Mouse (Mus musculus) liver, embryonic 15.5 days (tissue): Measurements from ENCODE around the gene Cul7. TPM values are rescaled to one million over a fixed set of nuclear protein-coding genes. Genes with fewer than 3 reads are reported as not detected.
A peak's percentile ranks its signal among the peaks of the same experiment; 100 is the strongest.

Source experiments
- ATAC-seq: fragments of 200-750 bp; cut with Nextera tagmentation; 2 replicates; pipeline ENCODE4 v1.8.0; 2017; ENCODE audit warnings: moderate number of reproducible peaks, mild to moderate bottlenecking, moderate library complexity; ENCODE audit not compliant: insufficient read depth
- H3K27ac ChIP-seq: fragments of 300-500 bp; sonication (generic); replicated peaks from 2 replicates; pipeline ENCODE4 v1.5.1; 2015; ENCODE audit warnings: mild to moderate bottlenecking, inconsistent platforms
- H3K27me3 ChIP-seq: fragments of 300-500 bp; sonication (generic); 2 replicates; pipeline ENCODE4 v1.6.1; 2015; ENCODE audit warnings: mild to moderate bottlenecking, inconsistent platforms
- H3K36me3 ChIP-seq: fragments of 300-500 bp; sonication (generic); replicated peaks from 2 replicates; pipeline ENCODE4 v1.6.1; 2015; ENCODE audit warnings: moderate library complexity, mild to moderate bottlenecking, inconsistent platforms
- H3K4me1 ChIP-seq: fragments of 300-500 bp; sonication (generic); replicated peaks from 2 replicates; pipeline ENCODE4 v1.6.1; 2015; ENCODE audit warnings: inconsistent platforms
- H3K4me2 ChIP-seq: fragments of 300-500 bp; sonication (generic); 2 replicates; pipeline ENCODE4 v1.6.1; 2015; ENCODE audit warnings: moderate library complexity, mild to moderate bottlenecking, inconsistent platforms
- H3K4me3 ChIP-seq: fragments of 300-500 bp; sonication (generic); replicated peaks from 2 replicates; pipeline ENCODE4 v1.5.1; 2015; ENCODE audit warnings: mild to moderate bottlenecking, inconsistent platforms
- H3K9ac ChIP-seq: fragments of 300-500 bp; sonication (generic); 2 replicates; pipeline ENCODE4 v1.6.1; 2015; ENCODE audit warnings: moderate library complexity, mild to moderate bottlenecking, inconsistent platforms
- H3K9me3 ChIP-seq: fragments of 300-500 bp; sonication (generic); replicated peaks from 2 replicates; pipeline ENCODE4 v1.6.1; 2016; ENCODE audit warnings: inconsistent platforms
- WGBS: fragments of 180-500 bp; shearing (Covaris S2); methylation state at CpG from one replicate; pipeline ENCODE4 v1.1.7; 2015; ENCODE audit warnings: mixed read lengths; ENCODE audit not compliant: insufficient replicate concordance; 5-methylcytosine and 5-hydroxymethylcytosine counted together
- polyA plus RNA-seq: library from polyadenylated mRNA; unstranded; fragments of >200 nt; fragmentation: Nextera tagmentation; extraction: Ambion mirVana; gene quantifications from 2 replicates; pipeline ENCODE4 v1.2.1, GENCODE M21; 2015

The Cul7 gene
- polyA plus RNA-seq, 1 experiment from 2014 or later: 9.7 TPM

DNA sequence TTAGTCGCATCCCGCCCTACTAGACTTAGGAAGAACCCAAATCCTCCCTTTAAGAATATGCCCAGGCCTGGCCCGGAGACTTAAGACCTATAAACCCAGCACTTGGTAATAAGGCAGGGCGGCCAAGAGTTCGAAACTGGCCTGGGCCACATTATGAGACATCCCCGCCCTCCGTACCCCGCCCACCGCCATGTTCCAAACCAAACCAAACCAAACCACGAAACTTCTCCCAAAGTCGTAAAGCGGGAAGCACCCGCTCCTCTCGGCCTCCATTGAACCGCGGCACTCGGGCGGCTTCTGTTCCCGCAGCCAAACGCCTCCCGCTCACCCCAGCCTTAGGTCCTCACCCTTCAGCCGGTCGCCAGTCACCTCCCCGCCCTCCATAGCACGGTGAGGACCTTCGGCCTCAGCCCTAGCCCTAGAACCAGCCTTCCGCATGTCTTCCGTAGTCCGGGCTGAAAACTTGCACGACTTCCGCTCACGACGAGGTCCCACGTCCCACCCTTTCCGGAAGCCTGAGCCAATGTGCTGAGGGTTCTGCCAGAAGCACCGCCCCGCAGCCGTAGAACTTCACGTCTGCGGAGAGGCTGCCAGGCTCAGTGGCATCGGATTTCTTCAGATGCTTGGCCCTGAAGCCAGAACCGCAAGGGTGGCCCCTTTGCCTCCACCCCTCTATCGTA lies 23.9 kb downstream of the Cul7 start, which contains the start of gene Rrp36:
Gene Rrp36, minus strand, starts transcription at position 503 of the 680 bp plus-strand sequence.
- under 1% methylated on average over 43 of the region's 43 CpGs for WGBS
- H3K9me3 ChIP-seq: no peaks in the 10 kb centered on the region
- peak within 1 kb of the TSS; percentile 83 for H3K4me2 ChIP-seq
- peaks cover 47% of the 10 kb centered on the region for H3K4me1 ChIP-seq
- peak within 1 kb of the TSS; percentile 81 for H3K9ac ChIP-seq
- H3K27me3 ChIP-seq: no peaks in the 10 kb centered on the region
- ATAC-seq: peak; percentile 91
- peaks cover 62% of the 10 kb centered on the region for H3K36me3 ChIP-seq
- H3K4me3 ChIP-seq: peak within 1 kb of the TSS; percentile 75
- peak within 1 kb of the TSS; percentile 84 for H3K27ac ChIP-seq

DNA sequence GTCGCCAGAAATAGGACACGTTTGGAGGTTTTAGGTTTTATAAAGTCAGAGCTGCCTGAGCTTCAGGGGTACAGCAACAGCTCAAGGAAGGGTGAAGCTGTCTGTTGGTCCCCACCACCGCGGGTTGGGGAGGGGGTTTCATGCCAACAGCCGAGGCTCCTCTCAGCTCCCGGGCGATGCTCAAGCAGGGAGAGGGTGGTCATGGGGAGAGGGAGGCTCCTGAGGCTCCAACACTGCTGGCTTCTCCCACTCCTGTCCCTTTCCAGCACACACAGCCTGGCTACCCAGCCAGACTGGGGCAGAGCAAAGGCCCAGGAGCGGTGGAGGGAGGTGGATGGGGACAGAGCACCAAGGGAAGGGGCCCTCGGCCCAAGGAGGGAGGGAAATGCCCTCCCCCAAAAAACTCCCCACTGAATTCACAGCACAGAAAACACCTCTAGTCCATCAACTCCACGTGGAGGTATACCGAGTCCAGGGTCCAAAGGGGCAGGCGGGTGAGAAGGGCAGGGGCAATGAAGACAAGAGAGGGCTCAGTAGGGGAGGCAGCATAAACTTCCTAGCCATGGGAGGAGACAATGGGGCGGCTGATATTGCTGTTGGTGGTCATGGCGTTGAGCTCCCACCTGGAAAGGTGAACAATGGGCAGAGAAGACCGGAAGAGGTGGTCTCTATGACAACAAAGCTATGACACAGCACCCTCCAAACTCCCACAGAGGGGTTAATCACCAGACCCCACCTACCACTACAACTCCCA lies 24.6 kb downstream of the Cul7 start:
- Histone ChIP-seq H3K4me3 (peak overlapping the region; percentile 75), H3K27ac (peak overlapping the region; percentile 84), H3K4me2 (peak overlapping the region; percentile 83), H3K36me3 (peaks cover 55% of the 10 kb centered on the region), H3K27me3 (no peaks in the 10 kb centered on the region), H3K9ac (peak overlapping the region; percentile 81), H3K9me3 (no peaks in the 10 kb centered on the region), H3K4me1 (peaks cover 54% of the 10 kb centered on the region)
- ATAC-seq: peak; percentile 10; the same call in 1 of the 2 replicates
- 36% methylated on average over 15 of the region's 15 CpGs for WGBS

DNA sequence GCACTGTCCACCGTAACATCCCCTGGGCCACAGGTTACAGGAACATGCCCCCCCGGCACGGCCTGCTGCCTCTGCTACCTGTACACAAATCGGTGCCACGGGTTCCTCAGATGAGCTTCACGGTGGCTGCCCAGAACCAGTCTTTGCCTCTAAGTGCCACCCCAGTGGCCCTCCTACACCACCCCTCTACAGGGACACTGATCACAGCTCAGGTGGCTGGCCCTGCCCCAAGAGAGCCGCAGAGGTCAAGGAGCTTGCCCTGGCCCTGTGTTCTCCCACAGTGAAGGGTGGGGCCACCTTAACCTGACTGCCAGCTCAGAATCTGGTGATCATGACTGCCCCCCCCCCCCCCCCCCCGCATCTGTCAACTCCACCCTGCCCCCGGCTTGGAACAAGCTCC lies 28.3 kb downstream of the Cul7 start, which contains the start of gene Mea1:
Gene Mea1, plus strand, starts transcription at position 378 of the 400 bp plus-strand sequence.
- H3K9me3 ChIP-seq: no peaks in the 10 kb centered on the region
- H3K9ac ChIP-seq: peak within 1 kb of the TSS; percentile 81
- H3K4me2 ChIP-seq: peak within 1 kb of the TSS; percentile 91
- H3K36me3 ChIP-seq: peaks cover 46% of the 10 kb centered on the region
- 78% methylated on average over 8 of the region's 9 CpGs for WGBS
- peak within 1 kb of the TSS; percentile 91 for H3K27ac ChIP-seq
- H3K4me3 ChIP-seq: peak within 1 kb of the TSS; percentile 89
- ATAC-seq: no peak
- H3K4me1 ChIP-seq: peaks cover 59% of the 10 kb centered on the region
- no peaks in the 10 kb centered on the region for H3K27me3 ChIP-seq

DNA sequence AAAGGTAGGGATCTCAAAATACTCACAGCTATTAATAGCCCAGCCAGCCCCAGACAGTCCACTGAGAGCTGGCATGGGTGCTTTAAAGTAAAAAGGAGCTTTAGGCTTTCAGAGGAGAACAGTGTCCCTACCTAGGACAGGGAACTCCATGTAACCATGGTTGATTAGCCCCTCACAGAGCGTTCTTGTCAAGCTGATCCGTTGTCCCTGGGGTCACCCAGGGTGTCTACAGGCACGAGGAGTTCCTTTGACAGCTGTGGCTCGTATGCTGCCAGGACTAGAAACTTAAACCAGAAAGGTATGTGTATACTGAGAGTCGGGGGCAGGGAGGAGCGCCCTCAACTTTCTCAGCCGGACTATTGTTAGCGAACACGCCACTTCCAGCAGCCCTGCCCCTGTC lies 28.8 kb downstream of the Cul7 start:
- Histone ChIP-seq H3K9ac (peak overlapping the region; percentile 81), H3K4me2 (peak overlapping the region; percentile 91), H3K9me3 (no peaks in the 10 kb centered on the region), H3K4me1 (peaks cover 54% of the 10 kb centered on the region), H3K27me3 (no peaks in the 10 kb centered on the region), H3K4me3 (peak overlapping the region; percentile 89), H3K36me3 (peaks cover 51% of the 10 kb centered on the region), H3K27ac (peak overlapping the region; percentile 91)
- 68% methylated on average over 9 of the region's 9 CpGs for WGBS
- ATAC-seq: no peak

DNA sequence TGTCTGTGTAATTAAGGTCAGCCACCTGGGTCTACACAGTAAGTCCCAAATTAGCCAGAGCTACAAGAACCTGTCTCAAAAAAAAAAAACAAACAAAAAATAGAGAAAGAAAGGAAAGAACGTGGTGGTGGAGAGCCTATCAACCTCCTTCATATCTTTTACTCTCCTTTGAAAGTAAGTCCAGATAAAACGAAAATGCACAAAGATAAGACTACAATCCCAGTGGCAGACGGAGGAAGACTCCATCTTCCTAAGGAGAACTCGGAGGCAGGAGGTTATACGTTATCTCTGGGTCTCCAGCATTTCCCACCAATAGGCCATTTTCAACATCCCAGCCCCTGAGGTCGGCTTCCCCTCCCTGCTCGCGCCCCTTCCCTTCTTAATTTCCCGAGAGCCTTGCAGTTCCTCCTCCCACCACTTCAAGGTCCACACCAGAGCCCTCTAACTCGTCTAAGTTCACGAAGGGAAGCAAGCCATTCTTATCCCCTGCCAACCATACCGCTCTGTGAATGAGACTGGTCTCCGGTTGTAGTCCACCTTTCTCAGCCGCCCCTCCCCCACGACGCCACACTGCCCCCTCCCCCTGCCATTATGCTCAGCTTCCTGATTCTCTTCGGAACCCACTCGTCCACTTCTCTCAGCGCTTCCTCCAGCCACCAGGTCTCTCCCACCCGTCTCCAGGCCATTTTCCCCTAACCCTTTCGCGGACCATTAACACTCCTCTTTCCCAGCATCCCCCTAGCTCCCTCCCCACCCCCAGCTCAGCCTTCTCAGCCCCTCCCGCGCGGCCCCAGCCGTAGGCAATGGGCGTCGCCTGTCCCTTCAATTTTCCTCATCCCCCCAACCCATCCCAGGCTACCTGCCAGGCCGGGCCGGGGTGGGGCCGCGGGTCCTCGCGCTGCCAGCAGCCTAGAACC lies 30.0 kb downstream of the Cul7 start:
- peak; percentile 0; the same call in 1 of the 2 replicates for ATAC-seq
- peak overlapping the region; percentile 81 for H3K9ac ChIP-seq
- H3K36me3 ChIP-seq: peaks cover 56% of the 10 kb centered on the region
- peaks cover 45% of the 10 kb centered on the region for H3K4me1 ChIP-seq
- no peaks in the 10 kb centered on the region for H3K9me3 ChIP-seq
- no peaks in the 10 kb centered on the region for H3K27me3 ChIP-seq
- H3K4me2 ChIP-seq: peak overlapping the region; percentile 91
- peak overlapping the region; percentile 89 for H3K4me3 ChIP-seq
- peak overlapping the region; percentile 91 for H3K27ac ChIP-seq
- under 1% methylated on average over 34 of the region's 34 CpGs for WGBS

DNA sequence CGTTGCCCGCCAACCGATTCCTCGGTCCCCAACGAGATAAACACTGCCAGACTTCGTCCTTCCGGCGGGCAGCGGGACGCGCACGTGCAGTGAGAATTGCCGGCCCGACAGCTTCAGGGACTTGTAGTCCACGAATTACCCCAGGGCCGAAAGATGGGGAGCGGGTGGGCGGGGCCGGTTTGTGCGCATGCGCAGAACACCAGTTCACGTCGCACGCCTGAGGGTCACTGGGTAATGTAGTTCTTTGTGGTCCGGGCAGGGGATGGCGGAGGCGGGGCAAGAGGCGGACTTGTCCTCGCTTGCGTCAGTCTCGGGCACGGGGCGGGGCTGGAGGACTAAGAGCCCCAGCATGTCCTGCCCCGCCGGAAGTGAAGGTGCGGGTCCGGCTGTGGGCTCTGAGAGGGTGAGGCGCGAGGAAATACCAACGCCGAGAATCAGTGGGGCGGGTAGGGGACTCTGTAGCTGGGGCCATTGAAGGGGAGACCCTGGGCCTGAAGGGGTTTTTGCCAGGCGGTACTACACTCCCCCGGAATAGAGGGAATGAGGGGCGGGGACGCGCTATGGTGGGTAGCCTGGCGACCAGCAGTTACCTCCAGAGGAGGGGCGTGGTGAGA lies 30.7 kb downstream of the Cul7 start, which contains the start of gene Klhdc3:
Gene Klhdc3, minus strand, starts transcription at position 155 of the 614 bp plus-strand sequence.
- WGBS: under 1% methylated on average over 49 of the region's 49 CpGs
- H3K9me3 ChIP-seq: no peaks in the 10 kb centered on the region

DNA sequence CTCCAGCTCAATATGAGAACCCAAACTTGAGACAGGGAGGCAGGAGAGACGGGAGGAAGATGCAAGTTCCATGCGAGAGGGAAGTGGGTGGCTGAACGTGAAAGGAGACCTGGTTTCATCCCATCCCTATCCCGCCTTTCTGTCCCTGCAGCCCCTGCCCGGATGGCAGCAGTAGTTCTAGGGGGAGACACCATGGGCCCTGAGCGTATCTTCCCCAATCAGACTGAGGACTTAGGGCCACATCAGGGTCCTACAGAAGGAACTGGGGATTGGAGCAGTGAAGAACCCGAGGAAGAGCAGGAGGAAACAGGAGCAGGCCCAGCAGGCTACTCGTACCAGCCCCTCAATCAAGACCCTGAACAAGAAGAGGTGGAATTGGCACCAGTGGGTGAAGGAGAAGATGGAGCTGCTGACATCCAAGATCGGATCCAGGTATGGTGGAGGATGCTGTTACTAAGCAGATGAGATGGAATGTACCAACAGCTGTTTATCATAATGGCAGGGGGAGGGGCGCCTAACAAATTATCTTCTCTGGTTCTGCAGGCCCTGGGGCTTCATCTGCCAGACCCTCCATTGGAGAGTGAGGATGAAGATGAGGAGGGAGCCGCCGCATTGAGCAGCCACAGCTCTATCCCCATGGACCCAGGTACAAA lies 31.5 kb downstream of the Cul7 start:
- Histone ChIP-seq H3K4me2 (peak overlapping the region; percentile 91), H3K4me3 (peak overlapping the region; percentile 89), H3K36me3 (peaks cover 56% of the 10 kb centered on the region), H3K27me3 (no peaks in the 10 kb centered on the region), H3K9ac (peak overlapping the region; percentile 78), H3K9me3 (no peaks in the 10 kb centered on the region), H3K27ac (peak overlapping the region; percentile 91; the same call in 1 of the 2 replicates), H3K4me1 (peaks cover 42% of the 10 kb centered on the region)
- ATAC-seq: no peak
- WGBS: 21% methylated on average over 12 of the region's 12 CpGs

More for the DNA sequence above, 30.7 kb downstream of the Cul7 start, which contains the start of gene Klhdc3:
- Histone ChIP-seq H3K9ac (peak within 1 kb of the TSS; percentile 81), H3K27me3 (no peaks in the 10 kb centered on the region), H3K4me3 (peak within 1 kb of the TSS; percentile 89), H3K4me1 (peaks cover 42% of the 10 kb centered on the region), H3K4me2 (peak within 1 kb of the TSS; percentile 91), H3K27ac (peak within 1 kb of the TSS; percentile 91), H3K36me3 (peaks cover 56% of the 10 kb centered on the region)
- peak; percentile 96 for ATAC-seq

DNA sequence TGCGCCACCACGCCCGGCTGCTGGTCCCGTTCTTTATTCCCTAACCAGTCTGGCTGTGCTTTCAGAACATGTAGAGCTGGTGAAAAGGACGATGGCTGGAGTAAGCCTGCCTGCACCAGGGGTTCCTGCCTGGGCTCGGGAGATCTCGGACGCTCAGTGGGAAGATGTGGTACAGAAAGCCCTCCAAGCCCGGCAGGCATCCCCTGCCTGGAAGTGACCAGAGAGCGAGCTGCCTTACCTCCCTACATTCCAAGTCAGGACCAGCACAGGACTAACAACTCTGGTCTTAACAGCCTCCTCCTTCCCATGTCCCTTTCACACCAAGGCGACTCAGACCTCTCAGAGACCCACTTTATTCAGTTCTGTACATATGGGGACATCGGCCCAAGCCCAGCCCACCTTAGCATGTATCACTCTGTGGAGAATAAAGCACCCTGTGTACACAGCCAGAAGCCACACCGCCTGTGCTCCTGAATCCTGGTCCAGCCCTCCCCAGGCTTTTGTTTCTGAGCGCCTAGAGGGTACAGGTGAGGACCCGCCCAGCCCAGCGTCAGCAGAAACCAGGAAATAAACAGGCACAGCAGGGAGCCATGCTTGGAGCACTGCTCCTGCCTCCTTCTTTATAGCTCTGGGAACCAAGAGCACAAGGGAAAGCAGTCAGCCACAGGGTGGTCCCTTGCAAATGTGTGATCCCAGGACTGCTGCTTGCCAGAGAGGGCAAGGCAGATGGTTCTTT lies 32.7 kb downstream of the Cul7 start:
- Histone ChIP-seq H3K4me3 (no peak overlapping the region), H3K4me1 (peaks cover 39% of the 10 kb centered on the region), H3K27me3 (no peaks in the 10 kb centered on the region), H3K4me2 (no peak overlapping the region), H3K36me3 (peaks cover 51% of the 10 kb centered on the region), H3K9ac (no peak overlapping the region), H3K9me3 (no peaks in the 10 kb centered on the region), H3K27ac (no peak overlapping the region)
- WGBS: 83% methylated on average over 16 of the region's 16 CpGs
- no peak for ATAC-seq

DNA sequence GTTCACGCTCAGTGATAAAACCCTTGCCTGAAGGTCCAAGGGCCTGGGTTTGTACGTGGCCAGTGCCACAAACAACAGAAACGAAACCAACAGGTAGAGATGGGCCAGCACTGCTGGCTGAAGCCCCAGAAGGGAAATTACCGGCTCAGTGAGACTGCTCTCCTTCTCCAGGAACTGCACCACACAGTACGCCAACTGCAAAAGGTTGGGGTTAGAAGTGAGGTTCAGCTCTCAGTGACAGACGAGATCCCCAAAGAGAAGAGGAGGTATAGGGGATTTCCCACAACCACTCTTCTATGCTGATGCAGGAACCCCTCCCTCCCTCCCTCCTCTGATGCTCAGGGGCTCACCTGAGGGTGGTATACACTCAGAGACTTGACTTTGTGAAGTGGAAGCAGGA lies 35.8 kb downstream of the Cul7 start:
- Histone ChIP-seq H3K9me3 (no peaks in the 10 kb centered on the region), H3K9ac (no peak overlapping the region), H3K4me3 (no peak overlapping the region), H3K4me1 (peaks cover 22% of the 10 kb centered on the region), H3K36me3 (peaks cover 46% of the 10 kb centered on the region), H3K4me2 (no peak overlapping the region), H3K27ac (no peak overlapping the region), H3K27me3 (no peaks in the 10 kb centered on the region)
- 80% methylated on average over 6 of the region's 6 CpGs for WGBS
- ATAC-seq: no peak
